Mouse (Mus musculus) liver, embryonic 14.5 days (tissue): ENCODE measurements around the gene Rem1.

Experiments
- CTCF ChIP-seq: IDR thresholded peaks from 2 replicates; pipeline ENCODE4 v1.5.1; 2016; ENCODE audit warnings: antibody characterized with exemption, low read depth, control low read depth
- EP300 ChIP-seq: IDR thresholded peaks from 2 replicates; pipeline ENCODE4 v1.6.1; 2016; ENCODE audit warnings: antibody characterized with exemption, low read depth

- TF ChIP-seq EP300: no peak
- TF ChIP-seq CTCF: no peak
These were observed 43.1 kb downstream of the Rem1 start for GRCm38 (mm10) chr2:152669639-152670484.
